Mouse (Mus musculus) adrenal gland (tissue): ENCODE measurements around the gene Nek4.

Experiments used
- intact Hi-C: fragments of 180-260 bp; cut with DNase I; formaldehyde crosslinking; loops from one replicate; pipeline ENCODE4 v1.15.1; 2025
- long read RNA-seq, 2 experiments: library from polyadenylated mRNA; unstranded; transcript quantifications; one replicate each; pipeline ENCODE4 v2.0.0; 2020; ENCODE audit warnings: borderline replicate concordance in 1 of 2; ENCODE audit not compliant: insufficient replicate concordance in 1 of 2

Gene Nek4
- long read RNA-seq, experiment 1, full-length matches to known transcripts = 3 of 8 reads
- long read RNA-seq, experiment 1, partial matches to known transcripts = 3 of 8 reads
- long read RNA-seq, experiment 1, other reads (novel, unspliced or antisense) = 2 of 8 reads
- long read RNA-seq, experiment 2, full-length matches to known transcripts = 5 of 11 reads
- long read RNA-seq, experiment 2, partial matches to known transcripts = 4 of 11 reads
- long read RNA-seq, experiment 2, other reads (novel, unspliced or antisense) = 2 of 11 reads

DNA sequence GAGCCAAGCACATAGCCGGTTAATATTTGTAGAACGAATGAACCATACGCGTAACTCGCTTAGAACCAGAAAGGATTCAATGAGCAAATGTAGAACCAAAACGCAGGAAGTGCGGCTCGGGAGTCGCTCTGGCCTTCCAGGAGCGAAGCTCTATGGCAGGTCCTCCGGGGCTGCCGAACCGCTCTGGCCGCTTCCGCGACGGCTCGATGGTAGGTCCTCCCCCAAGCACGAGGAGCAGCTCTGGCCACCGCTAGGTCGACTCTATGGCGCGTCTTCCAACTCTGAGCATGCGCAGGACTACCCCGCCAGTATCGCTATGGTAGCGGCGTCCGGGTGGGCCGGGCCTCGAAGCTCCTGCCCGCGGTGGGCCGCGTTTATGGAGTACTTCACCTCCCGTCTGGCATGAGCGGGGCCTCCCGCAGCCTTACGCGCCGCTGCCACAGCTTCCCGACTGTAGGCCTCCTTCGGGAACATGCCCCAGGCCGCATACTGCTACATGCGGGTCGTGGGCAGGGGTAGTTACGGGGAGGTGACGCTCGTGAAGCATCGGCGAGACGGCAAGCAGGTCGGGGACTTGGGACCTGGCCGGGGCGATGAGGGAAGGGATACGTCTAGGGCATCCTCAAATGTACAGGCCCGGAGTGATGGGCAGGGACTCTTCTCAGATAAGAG lies at the start of gene Nek4:
Gene Nek4, plus strand, starts transcription at position 224 of the 672 bp plus-strand sequence.
- intact Hi-C loops = no loop called here

DNA sequence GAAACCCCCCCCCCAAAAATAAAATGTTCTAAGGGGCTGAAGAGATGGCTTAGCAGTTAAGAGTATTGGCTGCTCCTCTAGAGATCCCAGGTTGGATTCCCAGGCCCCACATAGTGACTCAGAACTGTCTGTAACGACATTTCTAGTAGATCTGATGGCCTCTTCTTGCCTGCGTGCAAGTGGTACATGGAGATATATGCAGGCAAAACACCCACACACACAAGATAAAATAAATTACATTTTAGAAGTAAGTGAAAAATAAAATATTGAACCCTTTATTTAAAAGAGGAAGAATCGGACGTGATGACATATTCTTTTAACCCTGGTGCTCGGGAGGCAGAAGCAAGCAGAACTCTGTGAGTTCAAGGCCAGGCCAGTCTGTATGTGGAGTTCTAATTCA lies 48.5 kb upstream of the Nek4 start:
- intact Hi-C loops = no loop called here

DNA sequence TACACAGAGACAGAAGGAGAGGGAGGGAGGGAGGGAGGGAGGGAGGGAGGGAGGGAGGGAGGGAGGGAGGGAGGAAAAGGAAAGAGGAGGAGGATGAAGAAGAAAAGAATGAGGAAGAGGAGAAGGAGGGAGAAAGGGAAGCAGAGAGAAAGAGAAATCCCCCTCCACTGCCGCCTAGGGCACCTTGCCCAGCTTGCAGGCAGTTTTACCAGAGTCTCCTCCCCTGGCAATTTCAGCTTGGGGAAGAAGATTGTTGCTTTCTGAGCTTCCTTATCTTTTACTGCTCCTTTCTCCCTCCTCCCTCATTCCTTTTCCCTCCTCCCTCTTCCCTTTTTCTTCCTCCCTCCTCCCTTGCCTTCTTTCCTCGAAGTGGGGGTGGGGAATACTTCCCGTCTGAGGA lies 48.1 kb upstream of the Nek4 start:
- intact Hi-C loops = no loop called here

DNA sequence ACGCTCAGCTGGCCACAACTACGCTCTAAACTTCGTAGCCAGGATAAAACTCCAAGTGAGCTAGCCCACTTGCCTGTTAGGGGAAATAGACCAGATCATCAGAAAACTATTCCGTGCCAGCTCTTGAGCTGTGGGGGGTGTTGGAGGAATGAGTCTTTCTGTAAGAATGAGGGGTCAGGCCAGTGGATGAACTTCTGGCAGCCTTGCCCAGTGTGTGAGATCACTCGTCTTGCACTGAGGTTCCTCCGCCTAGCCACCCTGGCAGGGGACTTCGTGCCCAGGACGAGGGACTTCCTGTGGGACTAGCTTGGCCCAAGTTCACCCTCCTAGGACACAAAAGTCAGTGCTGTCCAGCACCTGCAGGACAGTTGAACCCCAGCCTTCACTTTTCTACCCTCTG lies 46.9 kb upstream of the Nek4 start:
- intact Hi-C loops = no loop called here

DNA sequence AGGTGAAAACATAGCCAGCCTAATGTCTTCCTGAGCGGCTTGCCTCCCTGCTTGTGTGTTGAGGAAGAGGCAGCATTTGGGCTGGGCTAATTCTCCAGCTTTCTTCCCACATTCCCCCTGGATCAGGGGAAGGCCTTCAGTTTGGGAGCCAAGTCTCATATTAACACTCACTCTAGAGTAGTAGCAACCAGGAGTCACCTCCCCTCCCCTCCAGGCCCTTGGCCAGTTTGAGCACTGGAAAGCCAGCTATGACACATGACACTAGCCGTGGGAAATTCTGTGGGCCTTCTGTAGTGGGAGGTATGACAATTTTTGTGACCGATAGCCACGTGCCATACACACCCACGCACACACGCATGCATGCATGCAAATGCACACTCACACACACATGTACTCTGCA lies 45.2 kb upstream of the Nek4 start:
- intact Hi-C loops = no loop called here

DNA sequence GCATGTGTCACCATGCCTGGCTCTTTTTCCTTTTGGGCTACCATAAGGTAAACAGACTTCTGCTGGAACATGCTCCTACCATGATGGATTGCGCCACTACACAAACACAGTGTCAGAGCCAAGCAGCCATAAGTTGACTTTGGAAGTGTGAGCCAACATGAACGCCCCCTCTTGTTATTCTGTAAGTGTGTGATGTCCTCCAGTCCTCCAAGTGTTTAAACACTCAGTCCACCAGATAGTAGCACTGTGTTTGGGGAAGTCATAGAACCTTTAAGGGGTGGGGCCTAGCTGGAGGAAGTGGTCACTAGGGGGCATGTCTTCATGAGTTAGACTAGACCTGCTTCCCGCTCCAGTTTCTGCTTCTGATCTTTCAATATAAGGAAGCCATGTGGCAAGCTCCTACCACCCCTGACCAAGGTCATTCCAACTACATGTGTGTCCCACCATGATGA lies 43.3 kb upstream of the Nek4 start:
- intact Hi-C loops = no loop called here

DNA sequence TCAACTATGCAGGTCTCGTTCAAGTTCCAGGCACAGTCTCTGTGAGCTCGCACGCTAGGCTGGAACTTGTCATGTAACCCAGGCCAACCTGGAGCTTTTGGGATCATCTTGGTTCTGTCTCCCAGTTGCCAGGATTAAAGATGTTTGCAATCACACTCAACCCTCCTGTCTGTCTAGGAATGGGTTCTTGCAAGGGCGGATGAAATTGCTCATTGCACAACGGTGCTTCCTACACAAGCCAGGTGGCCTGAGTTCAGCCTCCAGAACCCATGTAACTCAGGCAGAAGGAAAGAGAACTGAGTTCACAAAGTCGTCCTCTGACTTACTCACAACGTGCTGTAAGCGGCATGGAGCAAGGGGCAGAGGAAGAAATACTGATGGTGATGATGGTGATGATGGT lies 40.0 kb upstream of the Nek4 start:
- intact Hi-C loops = no loop called here

DNA sequence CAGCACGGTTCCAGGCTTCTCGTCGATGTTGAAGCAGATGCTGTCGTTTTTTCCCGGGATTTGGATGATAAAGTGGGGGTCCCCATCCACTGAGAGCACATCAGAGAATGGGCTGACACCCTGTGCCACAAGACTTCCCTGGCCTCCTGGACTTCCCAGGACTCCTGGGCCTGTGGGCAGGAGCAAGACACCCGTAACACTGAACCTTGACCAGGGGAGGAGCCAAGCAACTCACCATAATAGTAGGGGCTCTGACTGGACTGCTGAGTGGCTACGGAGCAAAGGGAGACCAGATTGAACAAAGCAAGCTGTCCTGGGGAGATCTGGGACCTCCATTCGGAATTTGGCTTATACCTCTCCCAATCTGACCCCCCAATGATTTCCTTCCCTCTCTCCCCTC lies 38.5 kb upstream of the Nek4 start:
- intact Hi-C loops = no loop called here

DNA sequence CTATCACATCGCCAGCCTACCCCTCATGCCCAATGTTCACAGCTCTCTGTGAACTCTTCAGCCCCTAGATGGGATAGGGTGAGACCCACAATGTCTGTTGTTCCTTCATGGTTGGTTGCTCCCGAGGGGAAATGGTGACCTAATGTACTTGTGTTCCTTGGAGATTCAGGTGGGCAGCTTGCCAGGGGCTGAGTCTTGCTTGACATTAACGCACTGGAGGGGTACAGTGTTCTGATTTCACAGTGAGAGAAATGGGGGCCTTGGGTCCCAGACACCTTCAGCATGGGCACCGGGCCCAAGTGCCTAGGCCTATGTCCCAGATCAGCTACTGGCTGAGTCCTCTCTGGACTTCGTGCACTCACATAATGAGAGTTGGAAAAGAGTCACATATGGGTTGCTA lies 37.8 kb upstream of the Nek4 start:
- intact Hi-C loops = no loop called here

DNA sequence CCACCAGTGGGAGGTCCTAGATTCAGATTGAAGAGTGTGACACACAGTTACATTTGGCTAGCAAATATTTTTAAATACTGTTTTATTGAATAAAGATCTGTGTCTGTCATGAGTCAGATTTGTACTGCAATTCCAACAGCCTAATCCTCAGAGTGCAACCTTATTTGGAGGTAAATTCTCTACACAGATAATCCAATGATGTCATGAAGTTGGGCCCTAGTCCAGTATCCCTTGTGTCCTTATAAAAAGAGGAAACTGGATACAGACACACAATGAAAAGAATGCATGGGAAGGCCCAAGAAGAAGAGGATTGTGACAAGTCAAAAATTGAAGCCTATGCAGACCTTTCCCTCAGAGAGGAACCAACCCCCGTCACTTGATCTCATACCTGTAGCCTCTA lies 34.7 kb upstream of the Nek4 start:
- intact Hi-C loops = no loop called here

DNA sequence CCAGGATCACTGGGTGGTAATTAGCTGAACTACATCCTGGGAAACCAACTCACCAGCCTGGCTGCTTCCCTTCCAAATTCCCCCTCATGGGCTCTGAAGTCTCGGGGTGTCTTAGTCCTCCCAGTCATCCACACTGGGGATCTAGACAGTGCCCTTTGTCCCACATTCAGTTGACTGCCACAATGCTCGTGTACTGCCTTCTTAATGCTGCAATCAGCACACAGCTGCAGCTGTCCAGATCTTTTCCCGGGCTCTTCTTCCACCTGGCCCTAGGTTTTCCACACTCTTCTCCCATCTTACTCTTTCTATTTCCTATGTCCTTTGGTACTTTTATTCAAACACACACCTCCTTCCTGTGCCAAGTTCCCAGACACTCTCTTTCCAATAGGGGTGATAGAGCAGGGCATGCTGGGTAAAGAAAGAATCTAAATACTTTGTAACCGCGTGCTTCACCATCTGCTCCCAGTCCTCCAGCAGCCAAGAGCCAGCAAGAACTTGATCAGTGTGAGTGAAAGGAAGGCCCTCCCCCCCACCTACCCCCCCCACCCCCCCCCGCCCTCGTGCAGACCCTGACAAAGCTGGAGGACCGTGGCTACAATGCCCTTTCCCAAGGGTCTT lies 29.0 kb upstream of the Nek4 start:
- intact Hi-C loops = no loop called here

DNA sequence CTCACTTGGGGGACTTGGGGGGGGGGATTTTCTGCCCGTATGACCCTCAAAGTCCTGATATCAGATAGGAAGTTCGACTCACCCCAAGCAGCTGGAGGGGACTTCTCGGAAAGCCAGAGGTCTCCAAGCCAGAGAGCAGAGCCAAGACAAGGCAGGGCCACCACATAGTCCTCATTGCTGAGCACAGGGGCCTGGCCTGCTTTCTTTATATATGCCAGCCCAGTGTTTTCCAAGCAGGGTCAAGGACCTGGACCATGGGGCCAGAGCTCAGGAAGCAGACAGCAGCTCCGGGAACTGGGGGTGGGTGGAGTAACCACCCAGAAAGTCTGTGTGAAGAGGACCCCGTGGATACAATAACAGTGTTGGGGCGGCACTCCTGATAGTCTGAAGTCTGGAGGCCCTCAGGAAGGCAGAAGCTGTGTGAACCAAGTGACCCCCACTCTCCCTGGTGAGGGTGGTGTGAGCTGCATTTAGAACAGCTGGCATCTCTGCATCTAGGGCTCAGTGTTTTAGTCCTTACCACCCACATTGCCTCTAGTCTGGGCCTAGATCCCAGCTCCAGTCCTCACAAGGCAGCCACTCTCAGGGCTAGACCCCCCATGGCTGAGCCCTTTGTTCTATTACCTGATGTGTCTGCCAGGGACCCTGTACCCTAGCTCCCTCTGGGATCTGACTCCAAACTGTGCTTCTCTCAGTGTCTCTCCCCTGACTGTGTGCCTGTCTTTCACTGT lies 27.6 kb upstream of the Nek4 start, which contains the start of gene Itih3:
Gene Itih3, minus strand, starts transcription at position 386 of the 731 bp plus-strand sequence.
- intact Hi-C loops = no loop called here

DNA sequence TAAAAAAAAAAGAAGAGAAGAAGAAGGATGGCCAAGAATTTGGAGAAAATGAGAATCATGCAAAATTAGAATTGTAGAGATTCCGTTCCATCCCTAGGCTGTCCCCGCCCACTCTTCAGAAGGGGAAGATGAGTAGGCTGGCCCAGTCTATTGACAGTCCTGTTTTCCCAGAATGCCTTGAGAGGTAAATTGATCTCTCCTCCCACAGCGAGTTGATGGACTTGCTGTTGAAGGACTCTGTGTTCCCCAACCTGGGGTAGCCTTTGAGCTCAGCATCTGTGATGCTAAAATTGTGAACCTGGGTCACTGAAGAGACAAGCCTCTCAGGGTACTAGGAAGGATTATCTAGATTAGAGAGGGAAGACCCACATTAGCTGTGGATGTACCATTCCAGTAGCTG lies 25.7 kb upstream of the Nek4 start:
- intact Hi-C loops = no loop called here

DNA sequence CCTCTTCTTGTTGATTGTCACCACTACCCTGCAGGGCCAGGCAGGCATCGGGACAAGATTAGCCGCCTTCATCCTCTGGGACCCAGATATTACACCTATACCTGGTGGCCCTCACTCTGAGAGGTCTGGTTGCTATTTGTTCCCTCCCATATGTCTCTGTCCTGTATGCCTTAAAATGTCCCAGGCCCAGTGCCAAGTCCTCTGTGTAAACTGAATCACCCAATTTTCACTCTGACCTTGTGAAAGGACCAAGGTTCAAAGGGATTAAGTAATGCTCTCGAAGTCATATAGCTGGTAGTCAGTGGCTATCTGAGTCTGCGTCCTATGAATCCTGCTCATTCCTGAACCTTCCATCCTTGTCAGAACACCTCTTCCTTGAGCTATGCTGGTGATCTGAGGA lies 20.8 kb upstream of the Nek4 start:
- intact Hi-C loops = no loop called here

DNA sequence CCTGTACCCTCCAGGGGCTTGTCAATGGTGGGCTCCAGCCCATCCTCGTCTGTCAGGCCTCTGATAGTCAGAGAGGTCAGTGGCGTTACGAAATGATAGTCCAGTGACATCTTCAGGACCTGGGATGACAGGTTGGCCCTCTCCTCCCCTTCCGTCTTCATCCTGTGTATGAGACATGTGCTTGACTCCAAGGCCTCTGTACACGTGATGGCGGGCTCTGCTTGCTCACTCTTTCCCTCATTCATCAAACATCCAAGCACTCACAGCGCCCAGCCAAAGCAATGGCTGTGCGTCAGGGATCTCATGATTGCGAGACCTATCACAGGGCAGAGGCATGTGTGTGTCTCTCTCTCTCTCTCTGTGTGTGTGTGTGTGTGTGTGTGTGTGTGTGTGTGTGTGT lies 17.8 kb upstream of the Nek4 start:
- intact Hi-C loops = no loop called here

DNA sequence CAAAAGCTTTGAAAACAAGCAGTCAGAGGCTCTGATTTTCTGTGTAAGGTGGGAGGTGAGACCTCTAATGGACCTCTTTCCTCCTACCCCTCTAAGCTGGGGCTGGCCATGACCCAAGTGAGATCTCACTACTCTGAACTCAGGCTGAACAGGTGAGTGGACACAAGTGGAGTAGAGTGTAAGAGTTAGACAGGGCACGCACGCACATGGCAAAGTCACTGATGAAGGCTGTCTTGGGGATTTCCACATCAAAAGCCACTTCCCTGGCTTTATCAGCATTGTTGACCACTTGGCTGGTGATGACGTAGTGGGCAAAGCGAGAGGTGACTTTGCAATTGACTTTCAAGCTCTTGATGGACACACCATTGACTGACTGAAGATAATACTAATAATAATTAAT lies 8.9 kb upstream of the Nek4 start:
- intact Hi-C loops = loop anchor here (5.0 kb wide), 2 partner anchors 55 to 75 kb away; partner anchors contain the start of gene Itih4

DNA sequence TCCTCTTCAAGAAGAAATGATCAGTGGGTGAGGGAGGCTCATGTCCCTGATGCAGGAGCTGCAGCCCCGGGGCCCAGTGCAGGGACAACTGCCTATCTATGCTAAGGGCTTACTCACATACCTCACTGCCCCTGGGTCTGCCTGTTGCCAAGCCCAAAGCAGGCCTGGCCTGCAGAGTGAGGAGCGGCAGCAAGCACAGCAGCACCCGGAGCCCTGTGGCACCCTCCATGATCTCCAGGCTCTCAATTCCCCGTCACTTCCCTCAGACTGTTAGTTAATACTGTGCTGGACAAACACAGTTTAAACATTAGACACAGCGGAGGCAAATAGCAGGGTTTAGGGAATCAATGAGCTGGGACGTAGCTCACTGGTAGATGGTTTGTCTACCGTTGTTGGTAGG lies 8.1 kb upstream of the Nek4 start, which contains the start of gene Itih1:
Gene Itih1, minus strand, starts transcription at position 252 of the 400 bp plus-strand sequence.
- intact Hi-C loops = loop anchor here (5.0 kb wide), 2 partner anchors 56 to 76 kb away; partner anchors contain the start of gene Itih4

DNA sequence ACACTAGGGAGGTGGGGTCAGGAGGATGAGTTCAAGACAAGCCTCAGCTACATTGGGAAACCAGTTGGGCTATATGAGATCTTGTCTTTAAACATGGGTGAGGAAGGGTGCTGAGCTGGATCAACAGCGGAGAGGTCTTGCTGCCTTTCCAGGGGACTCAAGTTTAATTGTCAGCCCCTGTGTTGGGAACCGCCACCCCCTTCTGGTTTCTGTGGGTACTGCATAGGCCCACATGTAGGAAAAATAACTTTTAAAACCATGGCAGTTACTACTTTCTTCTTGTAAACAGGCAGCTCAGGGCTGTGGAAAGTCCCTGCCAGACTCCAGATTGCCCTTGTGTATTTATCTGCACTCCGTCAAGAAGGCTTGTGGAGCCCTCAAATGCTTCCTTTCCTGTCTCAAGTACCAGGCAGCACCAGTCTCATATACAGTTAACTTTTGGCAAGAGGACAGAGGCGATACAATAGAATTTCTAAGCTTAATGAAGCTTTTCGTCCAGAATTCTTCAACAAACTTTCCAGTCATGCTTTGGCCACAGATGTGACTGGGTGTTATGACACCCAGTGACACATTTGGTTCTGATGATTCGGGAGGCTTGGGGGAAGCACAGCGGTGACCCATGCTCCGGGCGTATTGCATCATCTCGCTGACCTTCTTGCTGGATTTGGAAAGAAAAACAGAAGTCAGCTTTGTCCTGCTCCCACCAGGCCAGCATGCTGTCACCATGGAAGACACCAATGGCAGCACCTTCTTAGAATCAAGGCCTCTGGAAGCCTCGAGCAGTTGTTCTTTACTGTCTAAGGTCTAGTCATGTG lies 7.1 kb upstream of the Nek4 start:
- intact Hi-C loops = loop anchor here (5.0 kb wide), 2 partner anchors 57 to 77 kb away; partner anchors contain the start of gene Itih4

DNA sequence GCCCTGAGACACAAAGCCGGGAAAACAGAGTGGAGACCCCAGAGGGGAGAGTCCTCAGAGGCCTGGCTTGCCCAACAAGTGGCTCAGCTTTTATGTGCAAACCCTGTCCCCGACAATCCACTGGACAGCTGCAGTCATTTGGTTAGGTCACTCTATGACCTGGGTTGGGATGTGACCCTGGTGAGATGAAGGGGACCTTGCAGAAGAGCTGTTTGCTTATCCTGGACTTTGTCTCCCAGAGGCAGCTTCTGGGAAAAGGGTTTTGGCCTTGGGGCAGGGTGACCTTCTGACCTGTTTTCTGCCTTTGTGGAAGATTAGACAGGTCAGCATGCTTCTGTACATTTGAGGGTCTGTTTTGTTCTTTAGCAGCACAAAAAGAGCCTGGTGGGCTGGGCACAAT lies 6.4 kb upstream of the Nek4 start:
- intact Hi-C loops = loop anchor here (5.0 kb wide), 2 partner anchors 57 to 77 kb away; partner anchors contain the start of gene Itih4

DNA sequence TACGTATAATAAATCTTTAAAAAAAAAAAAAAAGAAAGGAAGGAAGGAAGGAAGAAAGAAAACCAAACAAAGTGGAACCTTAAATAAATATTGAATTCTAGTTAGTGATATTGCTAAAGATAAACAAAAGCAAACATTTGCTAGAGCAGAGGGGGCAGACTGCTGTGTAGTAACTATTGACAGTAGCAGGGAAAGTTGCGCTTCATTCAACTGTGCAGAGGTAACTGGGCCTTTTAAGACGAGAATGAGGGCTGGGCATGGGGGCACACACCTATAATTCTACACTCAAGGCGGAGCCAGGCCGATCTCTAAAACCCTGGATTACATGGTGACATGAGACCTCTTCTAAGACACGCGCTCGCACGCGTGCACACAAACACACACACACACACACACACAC lies 1.2 kb upstream of the Nek4 start:
- intact Hi-C loops = no loop called here

DNA sequence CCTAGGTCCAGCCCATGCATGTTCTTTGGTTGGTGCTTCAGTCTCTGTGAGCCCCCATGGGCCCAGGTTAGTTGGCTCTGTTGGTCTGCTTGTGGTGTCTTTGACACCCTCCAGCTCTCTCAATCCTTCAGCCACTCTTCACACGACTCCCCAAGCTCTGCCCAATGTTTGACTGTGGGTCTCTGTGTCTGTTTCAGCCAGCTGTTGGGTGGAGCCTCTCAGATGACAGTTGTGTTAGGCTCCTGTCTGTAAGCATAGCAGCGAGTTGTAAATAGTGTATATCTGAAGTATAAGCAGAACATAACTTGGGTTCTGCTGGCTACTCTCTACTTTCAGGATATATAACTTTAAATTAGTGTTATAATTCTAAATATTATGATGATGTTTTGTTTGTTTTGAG lies 7.3 kb downstream of the Nek4 start:
- intact Hi-C loops = no loop called here
